Mouse (Mus musculus) forebrain, embryonic 10.5 days (tissue): ENCODE results near the gene Anks1b. TPM values are rescaled to one million over a fixed set of nuclear protein-coding genes. Genes with fewer than 3 reads are reported as not detected.

Experiments
- DNase-seq: peaks from one replicate; pipeline ENCODE4 v3.0.0-alpha.2; 2017; ENCODE audit warnings: low spot score; ENCODE audit errors: extremely low spot score
- H3K27ac ChIP-seq: fragments of 300-500 bp; sonication (generic); 2 replicates; pipeline ENCODE4 v1.5.1; 2016; ENCODE audit warnings: mild to moderate bottlenecking
- H3K27me3 ChIP-seq: fragments of 300-500 bp; sonication (generic); 2 replicates; pipeline ENCODE4 v1.6.1; 2016; ENCODE audit warnings: mild to moderate bottlenecking; ENCODE audit not compliant: poor library complexity, severe bottlenecking
- H3K36me3 ChIP-seq: fragments of 300-500 bp; sonication (generic); replicated peaks from 2 replicates; pipeline ENCODE4 v1.6.1; 2016; ENCODE audit warnings: mild to moderate bottlenecking, moderate library complexity
- H3K4me1 ChIP-seq: fragments of 300-500 bp; sonication (generic); 2 replicates; pipeline ENCODE4 v1.6.1; 2016
- H3K4me3 ChIP-seq: fragments of 300-500 bp; sonication (generic); 2 replicates; pipeline ENCODE4 v1.5.1; 2016; ENCODE audit warnings: mild to moderate bottlenecking, moderate library complexity
- H3K9me3 ChIP-seq: fragments of 300-500 bp; sonication (generic); 2 replicates; pipeline ENCODE4 v1.6.1; 2016; ENCODE audit warnings: mild to moderate bottlenecking, moderate library complexity
- WGBS: fragments of 180-500 bp; shearing (Covaris S2); methylation state at CpG from one replicate; pipeline ENCODE4 v1.1.7; 2016; 5-methylcytosine and 5-hydroxymethylcytosine counted together
- polyA plus RNA-seq: library from polyadenylated mRNA; unstranded; fragments of >200 nt; fragmentation: Nextera tagmentation; extraction: Ambion mirVana; gene quantifications from 2 replicates; pipeline ENCODE4 v1.2.1, GENCODE M21; 2016

Gene Anks1b
- polyA plus RNA-seq, 1 experiment from 2014 or later = 3.1 TPM

DNA sequence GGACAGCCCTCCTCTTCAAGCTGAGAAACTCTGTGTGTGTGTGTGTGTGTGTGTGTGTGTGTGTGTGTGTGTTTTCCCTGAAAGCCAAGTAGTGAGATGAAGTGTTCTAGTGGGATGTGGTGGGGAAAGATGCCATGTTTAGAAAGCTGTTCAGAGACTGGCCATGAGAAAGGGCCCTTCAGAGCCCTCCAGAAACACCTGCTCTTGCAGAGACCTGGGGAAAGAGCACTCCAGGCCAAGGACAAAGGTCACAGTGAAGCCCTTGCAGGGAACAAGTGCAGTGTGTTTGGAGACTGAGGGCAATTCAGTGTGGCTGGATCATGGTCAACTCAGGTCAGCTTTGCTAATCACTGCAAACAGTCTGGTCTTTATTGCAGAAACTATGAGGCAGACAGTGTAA is 961.9 kb downstream of the Anks1b start:
- H3K4me1 ChIP-seq = peaks cover 12% of the 10 kb centered on the region
- H3K27me3 ChIP-seq = peaks cover 38% of the 10 kb centered on the region
- no peaks in the 10 kb centered on the region for H3K36me3 ChIP-seq
- no peak for DNase-seq
- no peaks in the 10 kb centered on the region for H3K9me3 ChIP-seq
- H3K27ac ChIP-seq = no peak overlapping the region
- H3K4me3 ChIP-seq = no peak overlapping the region

DNA sequence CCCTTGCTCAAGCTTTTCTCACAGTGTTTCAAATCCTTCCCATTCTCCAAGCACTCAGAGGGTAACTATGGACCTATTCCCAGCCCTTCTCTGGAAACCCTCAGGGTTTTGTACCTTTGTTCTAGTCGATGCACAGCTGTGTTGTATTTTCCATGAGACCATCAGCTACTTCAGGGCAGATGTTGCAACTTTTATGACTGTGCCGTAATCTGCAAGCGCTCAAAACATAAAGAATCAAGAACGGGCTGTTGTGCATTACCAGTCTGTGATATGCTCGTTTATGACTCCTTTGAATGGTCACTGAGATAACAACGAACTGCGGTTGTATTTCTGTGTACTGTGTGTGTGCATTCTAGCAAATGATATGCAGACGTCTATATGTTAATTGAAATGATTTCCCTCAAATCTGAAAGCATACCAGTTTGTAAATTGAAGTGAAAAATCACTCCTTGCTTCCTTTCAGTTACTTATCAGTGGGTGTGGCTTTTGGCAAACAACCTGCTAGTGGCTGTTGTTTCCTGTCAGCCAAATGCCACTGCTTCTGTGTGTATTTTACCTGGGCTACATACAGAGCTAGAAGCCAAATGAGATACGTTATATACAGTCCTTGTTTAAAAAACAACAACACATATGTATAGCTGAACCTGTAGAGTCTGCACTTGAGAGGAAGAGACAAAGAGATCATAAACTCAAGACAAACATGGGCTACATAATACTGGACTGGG is 966.5 kb downstream of the Anks1b start:
- no peak for DNase-seq
- no peak overlapping the region for H3K4me3 ChIP-seq
- no peaks in the 10 kb centered on the region for H3K36me3 ChIP-seq
- no peaks in the 10 kb centered on the region for H3K27me3 ChIP-seq
- peaks cover 8% of the 10 kb centered on the region for H3K9me3 ChIP-seq
- 90% methylated on average over 9 of the region's 9 CpGs for WGBS
- no peaks in the 10 kb centered on the region for H3K4me1 ChIP-seq
- H3K27ac ChIP-seq = no peak overlapping the region

DNA sequence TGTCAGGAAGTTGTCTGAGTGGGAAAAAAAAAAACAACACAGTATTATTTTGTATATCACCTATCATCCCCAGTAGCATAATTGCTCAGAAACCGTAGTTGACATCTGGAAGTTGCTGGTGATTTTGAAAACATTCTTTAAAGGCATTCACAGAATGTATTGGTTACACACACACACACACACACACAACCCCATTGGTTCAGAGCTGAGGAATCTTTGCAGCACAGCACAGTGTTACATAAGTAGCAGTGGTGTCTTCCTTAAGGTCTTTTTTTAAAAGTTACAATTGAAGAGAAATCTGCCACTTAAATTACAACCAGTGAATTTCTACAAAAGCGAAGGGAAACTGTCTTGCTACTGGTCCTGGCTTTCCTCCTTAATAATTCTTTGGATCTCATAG is 969.1 kb downstream of the Anks1b start:
- Histone ChIP-seq H3K4me3 (no peak overlapping the region), H3K4me1 (no peaks in the 10 kb centered on the region), H3K9me3 (peaks cover 8% of the 10 kb centered on the region), H3K27me3 (no peaks in the 10 kb centered on the region), H3K36me3 (no peaks in the 10 kb centered on the region), H3K27ac (no peak overlapping the region)
- DNase-seq = no peak
- 89% methylated on average over 2 of the region's 2 CpGs for WGBS

DNA sequence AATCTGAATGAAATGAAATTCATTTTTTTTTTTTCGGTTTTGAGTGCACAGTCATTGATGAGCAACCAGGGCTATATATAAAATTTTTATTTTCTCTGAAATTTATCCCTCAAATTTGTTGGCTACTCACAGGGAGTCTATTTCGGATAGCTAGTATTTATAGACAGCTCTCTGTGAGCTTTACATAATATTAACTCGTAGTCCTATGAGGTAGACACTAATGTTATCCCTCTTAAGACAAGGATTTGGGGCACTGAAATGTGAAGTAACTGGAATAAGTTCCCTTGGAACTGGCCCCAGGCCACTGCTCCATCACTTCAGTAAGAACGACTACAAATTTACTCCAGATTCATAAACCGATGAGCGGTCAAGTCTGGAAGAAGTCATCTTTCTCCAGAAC is 977.8 kb downstream of the Anks1b start:
- Histone ChIP-seq H3K27me3 (no peaks in the 10 kb centered on the region), H3K4me1 (peaks cover 6% of the 10 kb centered on the region; the same call in 1 of the 2 replicates), H3K9me3 (no peaks in the 10 kb centered on the region), H3K4me3 (no peak overlapping the region), H3K27ac (no peak overlapping the region), H3K36me3 (no peaks in the 10 kb centered on the region)
- 95% methylated on average over 6 of the region's 6 CpGs for WGBS
- DNase-seq = no peak

DNA sequence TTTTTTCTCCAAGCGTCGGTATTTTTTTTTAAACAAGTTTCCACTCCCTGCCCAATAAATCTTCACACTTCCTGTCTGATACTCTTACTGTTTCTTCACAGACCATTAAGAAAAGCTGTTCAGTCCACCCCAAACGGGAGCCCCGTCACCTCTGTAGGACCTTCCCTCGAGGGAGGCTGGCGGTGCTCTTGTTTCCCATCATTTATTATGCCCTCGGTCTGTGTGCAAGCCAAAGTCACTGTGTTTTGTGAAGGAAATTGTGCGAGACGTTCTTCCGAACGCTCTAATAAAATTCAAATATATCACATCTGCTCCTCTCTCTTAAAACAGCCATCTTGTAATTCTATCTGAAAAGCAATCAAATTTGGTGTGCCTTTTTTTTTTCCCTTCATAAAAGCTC is 978.7 kb downstream of the Anks1b start:
- Histone ChIP-seq H3K4me1 (peaks cover 6% of the 10 kb centered on the region; the same call in 1 of the 2 replicates), H3K4me3 (no peak overlapping the region), H3K36me3 (no peaks in the 10 kb centered on the region), H3K27ac (no peak overlapping the region), H3K9me3 (no peaks in the 10 kb centered on the region), H3K27me3 (no peaks in the 10 kb centered on the region)
- no peak for DNase-seq
- WGBS = 91% methylated on average over 11 of the region's 11 CpGs

DNA sequence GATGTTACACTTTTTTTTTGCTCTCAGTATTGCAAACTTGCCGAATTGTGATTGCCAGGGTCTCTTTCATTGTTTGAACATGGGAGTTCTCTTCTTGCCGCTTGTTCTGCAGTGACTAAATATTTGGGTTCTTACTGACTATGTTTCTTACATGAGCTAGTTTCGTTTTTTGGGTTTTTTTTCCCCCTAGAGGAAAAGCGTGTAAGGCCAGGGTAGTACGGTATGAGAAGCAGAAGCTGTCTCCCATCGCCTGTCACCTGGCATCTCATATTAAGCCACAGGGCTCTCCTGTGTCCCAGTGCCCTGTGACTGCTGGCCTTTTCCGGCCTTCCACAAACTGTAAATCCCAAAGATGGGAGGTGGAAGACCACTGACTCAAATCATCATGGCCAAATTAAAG is 979.1 kb downstream of the Anks1b start:
- Histone ChIP-seq H3K27me3 (no peaks in the 10 kb centered on the region), H3K36me3 (no peaks in the 10 kb centered on the region), H3K4me3 (no peak overlapping the region), H3K9me3 (no peaks in the 10 kb centered on the region), H3K4me1 (peaks cover 6% of the 10 kb centered on the region; the same call in 1 of the 2 replicates), H3K27ac (no peak overlapping the region)
- DNase-seq = no peak
- 90% methylated on average over 7 of the region's 7 CpGs for WGBS

DNA sequence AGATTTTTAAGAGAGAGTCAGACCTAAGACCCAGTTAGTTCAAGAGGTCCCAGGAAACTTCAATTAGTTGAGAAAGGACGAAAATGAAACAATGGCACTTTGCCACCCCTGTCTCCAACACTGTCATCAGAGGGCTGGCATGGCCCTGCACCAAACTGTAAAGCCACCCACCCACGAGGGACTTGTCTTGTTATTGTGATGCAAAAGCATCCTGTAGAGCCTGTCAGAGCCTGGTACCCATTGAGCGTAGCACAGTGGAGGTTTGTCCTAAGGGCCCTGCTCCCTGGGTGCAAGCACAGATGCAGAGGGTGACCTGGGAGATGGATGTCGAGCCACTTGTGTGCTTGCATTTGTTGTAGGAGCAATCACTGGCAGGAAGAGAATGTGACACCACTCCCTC is 983.4 kb downstream of the Anks1b start:
- Histone ChIP-seq H3K4me1 (no peaks in the 10 kb centered on the region), H3K36me3 (no peaks in the 10 kb centered on the region), H3K27me3 (no peaks in the 10 kb centered on the region), H3K9me3 (no peaks in the 10 kb centered on the region), H3K4me3 (no peak overlapping the region), H3K27ac (no peak overlapping the region)
- WGBS = 47% methylated on average over 4 of the region's 4 CpGs
- DNase-seq = no peak

DNA sequence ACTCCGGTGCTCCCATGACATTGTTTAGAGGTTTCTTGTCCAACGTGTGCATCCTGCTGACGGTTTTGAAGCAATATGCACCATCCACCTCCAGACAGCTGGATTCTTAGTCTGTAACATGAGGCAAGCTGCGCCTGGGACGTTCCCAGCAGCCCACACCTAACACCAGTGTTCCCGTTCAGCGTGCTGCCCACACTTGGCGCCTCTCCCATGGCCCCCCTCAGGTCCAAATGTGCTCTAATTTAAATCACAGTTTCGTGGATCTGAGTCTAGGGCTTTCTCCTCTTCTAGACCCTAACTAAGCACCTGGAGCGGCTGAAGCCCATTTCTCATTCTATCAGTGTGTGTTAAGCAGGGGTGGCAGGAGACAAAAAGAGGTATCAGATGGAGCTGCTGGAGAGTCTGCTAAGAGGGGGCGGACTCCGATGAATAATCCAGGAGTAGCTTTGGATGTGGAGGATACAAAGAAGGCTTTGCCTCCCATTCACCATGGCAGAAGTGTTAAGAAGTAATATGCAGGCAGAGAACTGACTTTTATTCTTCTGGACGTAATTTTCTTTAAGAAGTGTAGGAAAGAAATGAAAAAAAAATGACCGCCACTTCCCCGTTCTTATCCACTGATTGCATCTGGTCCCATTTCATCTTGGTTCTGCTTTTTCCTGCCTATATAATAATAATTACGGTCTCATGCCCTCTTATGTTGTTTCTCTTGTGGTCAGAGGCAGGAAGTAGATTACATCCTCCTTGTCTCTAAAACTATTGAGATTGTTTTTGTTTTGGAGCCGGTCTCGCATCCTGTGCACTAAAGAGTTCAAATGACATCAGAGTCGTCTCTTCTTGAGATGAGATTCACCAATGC is 986.6 kb downstream of the Anks1b start:
- Histone ChIP-seq H3K27me3 (no peaks in the 10 kb centered on the region), H3K9me3 (no peaks in the 10 kb centered on the region), H3K36me3 (no peaks in the 10 kb centered on the region), H3K4me3 (no peak overlapping the region), H3K4me1 (peaks cover 11% of the 10 kb centered on the region), H3K27ac (no peak overlapping the region)
- WGBS = 86% methylated on average over 19 of the region's 19 CpGs
- DNase-seq = no peak

DNA sequence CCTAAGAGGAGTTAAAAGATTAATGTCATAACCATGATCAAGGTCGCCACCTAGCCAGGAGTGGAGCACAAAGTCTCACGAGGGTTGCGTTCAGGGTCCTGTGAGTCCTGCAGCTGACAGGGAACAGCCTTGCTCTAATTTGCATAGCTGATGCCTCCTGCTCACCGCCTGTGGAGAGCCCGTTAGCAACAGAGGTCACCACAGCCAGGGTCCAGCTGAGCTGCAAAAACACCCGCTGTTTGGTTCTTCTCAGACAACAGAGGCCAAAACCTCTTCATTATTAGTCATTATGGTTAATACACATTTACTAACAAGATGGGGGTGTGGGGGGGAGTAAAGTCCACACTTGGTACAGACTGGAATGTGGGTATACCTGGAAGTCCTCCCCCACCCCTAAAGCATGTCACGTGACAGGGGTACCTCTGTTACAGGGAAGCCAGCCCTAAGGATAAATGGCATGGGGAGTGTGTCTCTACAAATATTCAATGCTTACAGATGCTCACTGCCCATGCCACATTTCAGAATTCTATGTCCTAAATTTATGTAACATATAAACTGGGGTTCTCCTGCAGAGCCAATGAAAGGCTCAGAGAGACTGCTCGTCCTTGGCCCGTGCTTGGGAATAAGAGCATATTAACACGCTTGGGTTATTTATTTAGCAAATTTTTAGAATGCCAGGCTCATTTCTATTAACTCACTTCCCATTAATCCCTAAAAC is 990.7 kb downstream of the Anks1b start:
- H3K36me3 ChIP-seq = no peaks in the 10 kb centered on the region
- H3K27me3 ChIP-seq = no peaks in the 10 kb centered on the region
- 16% methylated on average over 10 of the region's 10 CpGs for WGBS
- no peaks in the 10 kb centered on the region for H3K9me3 ChIP-seq
- H3K27ac ChIP-seq = no peak overlapping the region
- no peak overlapping the region for H3K4me3 ChIP-seq
- H3K4me1 ChIP-seq = peaks cover 11% of the 10 kb centered on the region
- DNase-seq = no peak

DNA sequence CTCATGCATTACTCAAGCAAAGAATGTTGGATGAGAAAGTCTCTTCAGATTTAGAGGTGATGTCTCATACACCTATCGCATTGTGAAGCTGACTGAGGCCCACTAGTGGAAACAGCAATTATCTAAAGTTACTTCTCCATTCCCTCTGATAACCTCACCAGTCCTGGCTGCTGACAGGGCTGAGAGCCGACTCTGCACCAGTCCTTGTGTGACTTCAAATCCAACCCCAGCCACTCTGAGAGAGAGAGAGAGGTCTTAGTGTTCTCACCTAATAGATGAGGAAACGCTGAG is 991.2 kb downstream of the Anks1b start:
- H3K9me3 ChIP-seq = no peaks in the 10 kb centered on the region
- H3K4me1 ChIP-seq = peaks cover 11% of the 10 kb centered on the region
- DNase-seq = no peak
- no peak overlapping the region for H3K4me3 ChIP-seq
- H3K27me3 ChIP-seq = no peaks in the 10 kb centered on the region
- no peaks in the 10 kb centered on the region for H3K36me3 ChIP-seq
- WGBS = 34% methylated on average over 3 of the region's 3 CpGs
- H3K27ac ChIP-seq = no peak overlapping the region

DNA sequence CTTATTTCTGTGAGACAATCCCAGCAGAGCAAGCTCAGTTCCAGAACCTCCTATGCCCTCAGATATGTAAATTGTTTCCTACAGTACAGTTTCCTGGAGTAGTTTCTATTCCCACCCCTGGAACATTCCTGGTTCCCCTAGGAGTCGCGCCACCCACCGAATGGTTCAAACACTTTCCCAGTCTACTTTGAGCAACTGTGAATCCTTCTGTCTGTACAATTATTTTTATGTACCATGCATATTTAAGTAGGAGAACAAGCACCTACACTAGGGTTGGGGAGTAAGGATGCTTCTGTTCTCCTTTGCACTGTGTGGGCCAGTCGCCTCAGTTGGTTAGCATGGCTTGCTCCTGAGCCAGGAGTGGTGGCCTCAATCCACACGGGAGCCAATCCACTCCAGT is 999.9 kb downstream of the Anks1b start:
- DNase-seq = no peak
- Histone ChIP-seq H3K36me3 (no peaks in the 10 kb centered on the region), H3K27ac (no peak overlapping the region), H3K27me3 (no peaks in the 10 kb centered on the region), H3K4me1 (no peaks in the 10 kb centered on the region), H3K4me3 (no peak overlapping the region), H3K9me3 (no peaks in the 10 kb centered on the region; the same call in 1 of the 2 replicates)
- 89% methylated on average over 5 of the region's 5 CpGs for WGBS

DNA sequence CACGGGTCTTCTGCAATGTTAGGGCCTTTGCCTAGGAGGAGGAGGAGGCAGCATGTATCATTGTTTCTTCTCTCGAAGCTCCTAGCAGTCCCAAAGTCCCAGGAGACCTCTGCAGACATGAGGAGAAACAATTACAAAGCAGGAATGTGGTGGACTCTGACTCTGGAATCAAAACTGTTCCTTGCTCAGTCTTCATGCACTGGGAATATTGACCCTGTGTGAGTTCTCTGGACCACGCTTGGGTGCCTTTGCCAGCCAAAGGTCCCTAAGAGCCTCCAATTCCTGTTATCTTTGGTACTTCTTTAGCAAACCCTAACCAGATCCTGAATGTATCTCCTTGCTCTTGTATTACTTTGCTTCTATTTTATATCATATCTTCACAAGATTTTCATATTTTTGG is 1000.9 kb downstream of the Anks1b start:
- H3K27me3 ChIP-seq = no peaks in the 10 kb centered on the region
- DNase-seq = no peak
- 84% methylated on average over 3 of the region's 3 CpGs for WGBS

More for the DNA sequence above, 1000.9 kb downstream of the Anks1b start:
- Histone ChIP-seq H3K4me3 (no peak overlapping the region), H3K36me3 (no peaks in the 10 kb centered on the region), H3K4me1 (no peaks in the 10 kb centered on the region), H3K27ac (no peak overlapping the region), H3K9me3 (no peaks in the 10 kb centered on the region; the same call in 1 of the 2 replicates)
